Mouse (Mus musculus): ENCODE measurements around the gene Lcn8.
A peak's percentile ranks its signal among the peaks of the same experiment; 100 is the strongest.
"Not testable (repeated sequence)": the region's sequence is repeated elsewhere in the genome, so short reads cannot be mapped to it uniquely, and the experiment has no call there.

Lcn8 gene

GRCm38 (mm10) chr2:25664125-25664524, 11.2 kb downstream of the Lcn8 start:
- DNase-seq (ENCODE audit: low read depth, low spot score) = peak; percentile 62

GRCm38 (mm10) chr2:25666516-25666915, 13.6 kb downstream of the Lcn8 start:
- no peak for DNase-seq (ENCODE audit: low read depth, low spot score)

GRCm38 (mm10) chr2:25676486-25676885, 23.6 kb downstream of the Lcn8 start, which contains the start of gene Lcn6:
Lcn6 (plus strand) TSS chr2:25676786.
- DNase-seq (ENCODE audit: low read depth, low spot score) = no peak

GRCm38 (mm10) chr2:25679559-25679958, 26.6 kb downstream of the Lcn8 start:
- DNase-seq (ENCODE audit: low read depth, low spot score) = no peak

GRCm38 (mm10) chr2:25682426-25682825, 29.5 kb downstream of the Lcn8 start, which contains the start of gene Lcn10:
Lcn10 (plus strand) TSS chr2:25682726.
- no peak for DNase-seq (ENCODE audit: low read depth, low spot score)

- DNase-seq (ENCODE audit: low read depth, low spot score) = no peak
Measured at GRCm38 (mm10) chr2:25686941-25687340, 34.0 kb downstream of the Lcn8 start.

GRCm38 (mm10) chr2:25694605-25695004, 41.7 kb downstream of the Lcn8 start:
- peak; percentile 63 for DNase-seq (ENCODE audit: low read depth, low spot score)

GRCm38 (mm10) chr2:25696951-25697350, 44.0 kb downstream of the Lcn8 start:
- no peak for DNase-seq (ENCODE audit: low read depth, low spot score)

- DNase-seq (ENCODE audit: low read depth, low spot score) = no peak
Measured at GRCm38 (mm10) chr2:25698696-25699095, 45.8 kb downstream of the Lcn8 start.

- not testable (repeated sequence) for DNase-seq (ENCODE audit: low read depth, low spot score)
Measured at GRCm38 (mm10) chr2:25699743-25700142, 46.8 kb downstream of the Lcn8 start, which contains the start of gene Obp2a. Obp2a (plus strand) TSS chr2:25700043.

- DNase-seq (ENCODE audit: low read depth, low spot score) = no peak
Measured at GRCm38 (mm10) chr2:25701001-25701400, 48.1 kb downstream of the Lcn8 start.

- DNase-seq (ENCODE audit: low read depth, low spot score) = no peak
Measured at GRCm38 (mm10) chr2:25703706-25704105, 50.8 kb downstream of the Lcn8 start.

Data from A20 (cell line).